Mouse (Mus musculus): ENCODE data around the gene Tiparp.

The Tiparp gene

GRCm38 (mm10) chr3:65527691-65528601, at the start of gene Tiparp:
TSS of gene Tiparp (plus strand) at chr3:65528410.
- DNase-seq (ENCODE audit: low spot score in 2 of 2) = peak; percentile 89 to 94

GRCm38 (mm10) chr3:65480676-65481075, 47.5 kb upstream of the Tiparp start:
- no peak for DNase-seq (ENCODE audit: low spot score in 2 of 2)

- no peak for DNase-seq (ENCODE audit: low spot score in 2 of 2)
These were observed 45.9 kb upstream of the Tiparp start for GRCm38 (mm10) chr3:65482266-65482665.

GRCm38 (mm10) chr3:65482698-65483407, 45.4 kb upstream of the Tiparp start:
- DNase-seq (ENCODE audit: low spot score in 2 of 2) = no peak

- no peak for DNase-seq (ENCODE audit: low spot score in 2 of 2)
These were observed 44.0 kb upstream of the Tiparp start for GRCm38 (mm10) chr3:65484161-65484733.

- DNase-seq (ENCODE audit: low spot score in 2 of 2) = no peak
These were observed 40.7 kb upstream of the Tiparp start for GRCm38 (mm10) chr3:65487419-65488088.

- DNase-seq (ENCODE audit: low spot score in 2 of 2) = no peak
These were observed 39.5 kb upstream of the Tiparp start for GRCm38 (mm10) chr3:65488556-65489244.

GRCm38 (mm10) chr3:65489601-65490000, 38.6 kb upstream of the Tiparp start:
- DNase-seq (ENCODE audit: low spot score in 2 of 2) = no peak

- DNase-seq (ENCODE audit: low spot score in 2 of 2) = no peak
These were observed 33.9 kb upstream of the Tiparp start for GRCm38 (mm10) chr3:65494291-65494763.

- DNase-seq (ENCODE audit: low spot score in 2 of 2) = no peak
These were observed 20.4 kb upstream of the Tiparp start for GRCm38 (mm10) chr3:65507766-65508165.

GRCm38 (mm10) chr3:65510588-65510987, 17.6 kb upstream of the Tiparp start:
- DNase-seq (ENCODE audit: low spot score in 2 of 2) = no peak

GRCm38 (mm10) chr3:65515751-65516150, 12.5 kb upstream of the Tiparp start:
- no peak for DNase-seq (ENCODE audit: low spot score in 2 of 2)

GRCm38 (mm10) chr3:65516526-65516925, 11.7 kb upstream of the Tiparp start:
- no peak for DNase-seq (ENCODE audit: low spot score in 2 of 2)

- no peak for DNase-seq (ENCODE audit: low spot score in 2 of 2)
These were observed 11.1 kb upstream of the Tiparp start for GRCm38 (mm10) chr3:65517141-65517540.

- DNase-seq (ENCODE audit: low spot score in 2 of 2) = no peak
These were observed 10.3 kb upstream of the Tiparp start for GRCm38 (mm10) chr3:65517747-65518527.

- no peak for DNase-seq (ENCODE audit: low spot score in 2 of 2)
These were observed 6.8 kb upstream of the Tiparp start for GRCm38 (mm10) chr3:65521391-65521790.

- no peak for DNase-seq (ENCODE audit: low spot score in 2 of 2)
These were observed 4.8 kb upstream of the Tiparp start for GRCm38 (mm10) chr3:65523397-65523796.

GRCm38 (mm10) chr3:65525731-65526130, 2.5 kb upstream of the Tiparp start:
- no peak for DNase-seq (ENCODE audit: low spot score in 2 of 2)

- DNase-seq (ENCODE audit: low spot score in 2 of 2) = no peak
These were observed 1.0 kb upstream of the Tiparp start for GRCm38 (mm10) chr3:65527196-65527595.
